Mouse (Mus musculus): ENCODE results near the gene Vmn2r101. TPM values are rescaled to one million over a fixed set of nuclear protein-coding genes. Genes with fewer than 3 reads are reported as not detected.

The Vmn2r101 gene
- total RNA-seq (2023) = not detected

GRCm38 (mm10) chr17:19576927-19577326 is at the start of gene Vmn2r101:
Gene Vmn2r101, plus strand, starts transcription at chr17:19577227.

GRCm38 (mm10) chr17:19660028-19660427 is 83.0 kb downstream of the Vmn2r101 start, which contains the start of gene Vmn2r102:
Gene Vmn2r102, plus strand, starts transcription at chr17:19660328.

Other genes with a start within 250 kb of the Vmn2r101 start
- not detected for gene Vmn2r99, start 215.3 kb upstream of the Vmn2r101 start, total RNA-seq (2023)
- gene Vmn2r100, start 72.5 kb upstream of the Vmn2r101 start, total RNA-seq (2023) = not detected
- not detected for gene Vmn2r102, start 83.1 kb downstream of the Vmn2r101 start, total RNA-seq (2023)
- not detected for gene Vmn2r103, start 196.1 kb downstream of the Vmn2r101 start, total RNA-seq (2023)

Measured in B cell, adult 67 days (primary cell).